Mouse (Mus musculus) myocyte (in vitro differentiated cells): Measurements from ENCODE around the gene Adamts9. TPM values are rescaled to one million over a fixed set of nuclear protein-coding genes. Genes with fewer than 3 reads are reported as not detected.

Experiments used
- H3K27me3 ChIP-seq: one replicate; pipeline ENCODE4 v1.6.1; 2011; ENCODE audit not compliant: control insufficient read depth, insufficient read depth, insufficient read length
- H3K36me3 ChIP-seq: one replicate; pipeline ENCODE4 v1.6.1; 2011; ENCODE audit not compliant: control insufficient read depth, insufficient read depth
- H3K4me2 ChIP-seq: one replicate; pipeline ENCODE4 v1.6.1; 2011; ENCODE audit warnings: low read depth, control low read depth
- H3K4me3 ChIP-seq: one replicate; pipeline ENCODE4 v1.5.1; 2011; ENCODE audit warnings: mild to moderate bottlenecking, control low read depth, moderate library complexity
- H3K79me2 ChIP-seq: one replicate; pipeline ENCODE4 v1.6.1; 2011; ENCODE audit not compliant: control insufficient read depth, insufficient read depth
- H3ac ChIP-seq: one replicate; pipeline ENCODE4 v1.6.1; 2011; ENCODE audit not compliant: control insufficient read depth, insufficient read length
- CEBPB ChIP-seq: IDR thresholded peaks from 2 replicates; pipeline ENCODE4 v1.6.1; 2011; ENCODE audit warnings: mild to moderate bottlenecking, moderate library complexity; ENCODE audit not compliant: poor library complexity, insufficient read depth, severe bottlenecking
- E2F4 ChIP-seq: IDR thresholded peaks from one replicate; pipeline ENCODE4 v1.6.1; 2011; ENCODE audit warnings: mild to moderate bottlenecking, control low read depth, moderate library complexity; ENCODE audit not compliant: insufficient read depth
- MAX ChIP-seq: IDR thresholded peaks from one replicate; pipeline ENCODE4 v1.6.1; 2011; ENCODE audit warnings: low read depth, mild to moderate bottlenecking, control low read depth
- MYOD1 ChIP-seq, 3 experiments: IDR thresholded peaks; one replicate each; pipeline ENCODE4 v1.6.1; 2011; ENCODE audit warnings: control low read depth in 2 of 3, low read depth in 2 of 3, mild to moderate bottlenecking in 2 of 3, moderate library complexity in 1 of 3; ENCODE audit not compliant: insufficient read length in 2 of 3, control insufficient read depth in 1 of 3
- MYOG ChIP-seq, 3 experiments: IDR thresholded peaks; one replicate each; pipeline ENCODE4 v1.6.1; 2011; ENCODE audit warnings: control low read depth in 2 of 3, low read depth in 2 of 3, mild to moderate bottlenecking in 2 of 3; ENCODE audit not compliant: insufficient read length in 2 of 3, control insufficient read depth in 1 of 3, insufficient read depth in 1 of 3
- POLR2A ChIP-seq: IDR thresholded peaks from one replicate; pipeline ENCODE4 v1.6.1; 2011; ENCODE audit warnings: low read depth, mild to moderate bottlenecking, control low read depth, moderate library complexity; ENCODE audit not compliant: insufficient read length
- POLR2AphosphoS2 ChIP-seq: IDR thresholded peaks from one replicate; pipeline ENCODE4 v1.6.1; 2011; ENCODE audit warnings: low read depth, control low read depth; ENCODE audit not compliant: insufficient read length
- REST ChIP-seq: IDR thresholded peaks from one replicate; pipeline ENCODE4 v1.6.1; 2011; ENCODE audit warnings: mild to moderate bottlenecking, control low read depth, moderate library complexity; ENCODE audit not compliant: insufficient read depth, insufficient read length
- SRF ChIP-seq: IDR thresholded peaks from one replicate; pipeline ENCODE4 v1.6.1; 2011; ENCODE audit warnings: low read depth; ENCODE audit not compliant: control insufficient read depth, insufficient read length
- TCF12 ChIP-seq: IDR thresholded peaks from one replicate; pipeline ENCODE4 v1.6.1; 2011; ENCODE audit warnings: mild to moderate bottlenecking, control low read depth; ENCODE audit not compliant: poor library complexity, insufficient read depth, severe bottlenecking
- TCF3 ChIP-seq: IDR thresholded peaks from one replicate; pipeline ENCODE4 v1.6.1; 2011; ENCODE audit warnings: low read depth, control low read depth; ENCODE audit not compliant: insufficient read length
- USF1 ChIP-seq: IDR thresholded peaks from one replicate; pipeline ENCODE4 v1.6.1; 2011; ENCODE audit warnings: low read depth, mild to moderate bottlenecking, control low read depth, moderate library complexity
- polyA plus RNA-seq: library from polyadenylated mRNA; unstranded; fragments of >200 nt; fragmentation: generic; extraction: Trizol; gene quantifications from one replicate; pipeline ENCODE4 v1.2.1, GENCODE M21; 2012; ENCODE audit warnings: missing spikeins

Adamts9 gene
- polyA plus RNA-seq, 1 experiment, result 0.04 TPM

DNA sequence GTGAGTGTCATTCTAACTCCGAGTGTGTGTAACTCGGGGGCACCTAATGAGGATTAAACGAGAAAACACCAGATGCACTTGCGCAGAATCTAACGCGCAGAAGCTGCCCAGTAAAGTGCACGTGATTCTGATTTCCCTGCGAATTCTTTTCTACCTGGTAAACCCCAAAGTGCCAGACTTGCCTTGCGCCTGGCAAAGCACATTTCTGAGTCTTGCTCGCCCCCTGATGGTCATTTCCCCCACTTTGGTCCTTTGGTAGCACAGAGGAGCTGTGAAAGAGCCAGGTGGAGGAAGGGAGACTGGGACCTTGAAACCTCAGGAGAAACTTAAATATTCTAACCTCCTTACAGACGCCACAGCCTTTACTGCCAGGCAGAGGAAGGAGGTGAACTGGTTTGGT, 199.7 kb downstream of the Adamts9 start:
- H3K4me2 ChIP-seq, result no peak overlapping the region
- TF ChIP-seq REST (no peak), POLR2AphosphoS2 (no peak), MYOD1 (IDR thresholded peaks at IDR 0.05; ENCODE audit: control insufficient read depth in 1 of 3, insufficient read length in 2 of 3, low read depth in 2 of 3) (no peak), TCF3 (no peak), E2F4 (no peak), TCF12 (no peak), MYOG (IDR thresholded peaks at IDR 0.05; ENCODE audit: control insufficient read depth in 1 of 3, insufficient read depth in 1 of 3, insufficient read length in 2 of 3, low read depth in 2 of 3) (no peak), USF1 (no peak), CEBPB (no peak), MAX (no peak), POLR2A (no peak), SRF (no peak)
- H3ac ChIP-seq, result no peak overlapping the region
- H3K36me3 ChIP-seq, result no peaks in the 10 kb centered on the region
- H3K4me3 ChIP-seq, result no peak overlapping the region
- H3K79me2 ChIP-seq, result no peaks in the 10 kb centered on the region
- H3K27me3 ChIP-seq, result no peaks in the 10 kb centered on the region

DNA sequence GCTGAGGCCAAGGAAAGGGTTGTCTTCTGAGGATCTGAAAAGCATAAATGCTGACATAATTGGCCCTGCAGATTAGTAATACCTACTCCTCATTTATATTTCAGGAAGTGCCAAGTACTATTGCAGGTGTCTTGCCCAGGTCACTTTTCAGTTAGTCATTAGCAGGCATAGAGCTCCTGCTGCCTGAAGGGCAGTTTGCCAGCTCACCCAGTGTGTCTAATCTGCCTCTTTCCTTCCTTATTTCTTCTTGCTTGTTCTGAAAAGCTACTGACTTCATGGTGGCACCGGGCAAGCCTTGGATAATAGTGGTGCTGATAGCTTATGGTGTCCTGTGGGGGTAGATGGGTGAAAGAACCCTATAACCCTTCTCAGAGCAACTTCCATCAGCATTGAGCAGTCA, 206.2 kb downstream of the Adamts9 start:
- Histone ChIP-seq H3K27me3 (no peaks in the 10 kb centered on the region), H3K4me2 (no peak overlapping the region), H3K79me2 (no peaks in the 10 kb centered on the region), H3K4me3 (no peak overlapping the region), H3ac (no peak overlapping the region), H3K36me3 (no peaks in the 10 kb centered on the region)
- no peak for TF ChIP-seq CEBPB
- TF ChIP-seq TCF3, result no peak
- TF ChIP-seq REST, result no peak
- no peak for TF ChIP-seq SRF
- TF ChIP-seq E2F4, result no peak
- no peak for TF ChIP-seq POLR2AphosphoS2
- TF ChIP-seq POLR2A, result no peak

- Histone ChIP-seq H3K27me3 (no peaks in the 10 kb centered on the region), H3K4me2 (no peak overlapping the region), H3K79me2 (no peaks in the 10 kb centered on the region), H3K36me3 (no peaks in the 10 kb centered on the region), H3K4me3 (no peak overlapping the region), H3ac (no peak overlapping the region)
- TF ChIP-seq REST (no peak), POLR2A (no peak), SRF (no peak), MYOG (IDR thresholded peaks at IDR 0.05; ENCODE audit: control insufficient read depth in 1 of 3, insufficient read depth in 1 of 3, insufficient read length in 2 of 3, low read depth in 2 of 3) (no peak), TCF3 (no peak), MAX (no peak), MYOD1 (IDR thresholded peaks at IDR 0.05; ENCODE audit: control insufficient read depth in 1 of 3, insufficient read length in 2 of 3, low read depth in 2 of 3) (no peak), USF1 (no peak), CEBPB (no peak), TCF12 (no peak), E2F4 (no peak), POLR2AphosphoS2 (no peak)
These were observed 209.6 kb downstream of the Adamts9 start for GRCm38 (mm10) chr6:92733651-92734050.

GRCm38 (mm10) chr6:92728514-92728913, 214.8 kb downstream of the Adamts9 start:
- Histone ChIP-seq H3K27me3 (no peaks in the 10 kb centered on the region), H3K4me2 (no peak overlapping the region), H3ac (no peak overlapping the region), H3K79me2 (no peaks in the 10 kb centered on the region), H3K4me3 (no peak overlapping the region), H3K36me3 (no peaks in the 10 kb centered on the region)
- no peak for TF ChIP-seq REST
- no peak for TF ChIP-seq MYOG (IDR thresholded peaks at IDR 0.05; ENCODE audit: control insufficient read depth in 1 of 3, insufficient read depth in 1 of 3, insufficient read length in 2 of 3, low read depth in 2 of 3)
- TF ChIP-seq E2F4, result no peak
- no peak for TF ChIP-seq POLR2A
- TF ChIP-seq TCF12, result no peak
- no peak for TF ChIP-seq CEBPB
- no peak for TF ChIP-seq SRF
- TF ChIP-seq USF1, result no peak
- TF ChIP-seq TCF3, result no peak
- no peak for TF ChIP-seq MAX

DNA sequence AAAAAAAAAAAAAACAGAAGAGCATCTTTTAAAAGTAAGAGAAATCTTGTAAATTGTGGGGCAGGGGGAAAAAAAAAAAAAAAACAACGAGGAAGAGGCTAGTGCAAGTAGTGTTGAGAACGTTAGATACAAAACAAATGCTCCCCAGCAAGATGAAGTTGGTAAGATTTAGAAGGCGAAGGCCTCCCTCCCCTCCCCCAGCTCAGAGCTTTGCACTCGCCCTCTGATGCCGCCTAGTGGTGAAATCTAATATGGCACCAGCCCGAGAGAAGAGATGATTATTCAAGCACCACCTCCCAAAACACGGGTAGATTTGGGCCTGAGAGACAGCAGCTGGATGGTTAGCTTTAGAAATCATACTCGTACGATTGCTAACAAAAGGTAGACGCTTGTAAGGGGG, 215.2 kb downstream of the Adamts9 start:
- no peaks in the 10 kb centered on the region for H3K36me3 ChIP-seq
- no peaks in the 10 kb centered on the region for H3K27me3 ChIP-seq
- no peak overlapping the region for H3K4me3 ChIP-seq
- no peak overlapping the region for H3K4me2 ChIP-seq
- H3ac ChIP-seq, result no peak overlapping the region
- H3K79me2 ChIP-seq, result no peaks in the 10 kb centered on the region
- TF ChIP-seq CEBPB (no peak), POLR2AphosphoS2 (no peak), TCF3 (no peak), POLR2A (no peak), USF1 (no peak), SRF (no peak), TCF12 (no peak), MYOG (IDR thresholded peaks at IDR 0.05; ENCODE audit: control insufficient read depth in 1 of 3, insufficient read depth in 1 of 3, insufficient read length in 2 of 3, low read depth in 2 of 3) (no peak), REST (no peak), MYOD1 (IDR thresholded peaks at IDR 0.05; ENCODE audit: control insufficient read depth in 1 of 3, insufficient read length in 2 of 3, low read depth in 2 of 3) (no peak), E2F4 (no peak), MAX (no peak)
